Mouse (Mus musculus) midbrain, embryonic 15.5 days (tissue): ENCODE data around the gene Zdhhc25. TPM values are rescaled to one million over a fixed set of nuclear protein-coding genes. Genes with fewer than 3 reads are reported as not detected.
A peak's percentile ranks its signal among the peaks of the same experiment; 100 is the strongest.

Experiments
- ATAC-seq: fragments of 200-750 bp; cut with Nextera tagmentation; replicated peaks from 2 replicates; pipeline ENCODE4 v1.8.0; 2017; ENCODE audit warnings: moderate TSS enrichment
- H3K27ac ChIP-seq: fragments of 300-500 bp; sonication (generic); 2 replicates; pipeline ENCODE4 v1.5.1; 2015; ENCODE audit warnings: mild to moderate bottlenecking, inconsistent platforms
- H3K27me3 ChIP-seq: fragments of 300-500 bp; sonication (generic); replicated peaks from 2 replicates; pipeline ENCODE4 v1.6.1; 2015; ENCODE audit warnings: inconsistent platforms
- H3K36me3 ChIP-seq: fragments of 300-500 bp; sonication (generic); replicated peaks from 2 replicates; pipeline ENCODE4 v1.6.1; 2015; ENCODE audit warnings: inconsistent platforms
- H3K4me1 ChIP-seq: fragments of 300-500 bp; sonication (generic); 2 replicates; pipeline ENCODE4 v1.6.1; 2015; ENCODE audit warnings: inconsistent platforms
- H3K4me2 ChIP-seq: fragments of 300-500 bp; sonication (generic); 2 replicates; pipeline ENCODE4 v1.6.1; 2015; ENCODE audit warnings: inconsistent platforms, mild to moderate bottlenecking, moderate library complexity
- H3K4me3 ChIP-seq: fragments of 300-500 bp; sonication (generic); 2 replicates; pipeline ENCODE4 v1.5.1; 2015; ENCODE audit warnings: mild to moderate bottlenecking, inconsistent platforms
- H3K9ac ChIP-seq: fragments of 300-500 bp; sonication (generic); 2 replicates; pipeline ENCODE4 v1.6.1; 2015; ENCODE audit warnings: mild to moderate bottlenecking, inconsistent platforms
- H3K9me3 ChIP-seq: fragments of 300-500 bp; sonication (generic); 2 replicates; pipeline ENCODE4 v1.6.1; 2016; ENCODE audit warnings: inconsistent platforms
- WGBS: fragments of 180-500 bp; shearing (Covaris S2); methylation state at CpG from one replicate; pipeline ENCODE4 v1.1.7; 2015; ENCODE audit warnings: mixed read lengths; 5-methylcytosine and 5-hydroxymethylcytosine counted together
- polyA plus RNA-seq: library from polyadenylated mRNA; unstranded; fragments of >200 nt; fragmentation: Nextera tagmentation; extraction: Ambion mirVana; gene quantifications from 2 replicates; pipeline ENCODE4 v1.2.1, GENCODE M21; 2015

Gene Zdhhc25
- not detected in 2 replicates for polyA plus RNA-seq

- no peaks in the 10 kb centered on the region for H3K9me3 ChIP-seq
- no peaks in the 10 kb centered on the region for H3K4me1 ChIP-seq
- H3K9ac ChIP-seq, result no peak within 1 kb of the TSS
- no peak within 1 kb of the TSS for H3K4me2 ChIP-seq
- H3K4me3 ChIP-seq, result no peak within 1 kb of the TSS
- no peak for ATAC-seq
- 91% methylated on average over 4 of the region's 4 CpGs for whole genome bisulfite sequencing
- no peak within 1 kb of the TSS for H3K27ac ChIP-seq
- H3K36me3 ChIP-seq, result no peaks in the 10 kb centered on the region
- H3K27me3 ChIP-seq, result no peaks in the 10 kb centered on the region
Observed at GRCm38 (mm10) chr15:88600002-88600401, at the start of gene Zdhhc25. Gene Zdhhc25 (plus strand): TSS chr15:88600302.

- no peak overlapping the region for H3K4me2 ChIP-seq
- H3K36me3 ChIP-seq, result no peaks in the 10 kb centered on the region
- no peaks in the 10 kb centered on the region for H3K27me3 ChIP-seq
- H3K4me3 ChIP-seq, result no peak overlapping the region
- H3K27ac ChIP-seq, result no peak overlapping the region
- 0 out of 2 replicates have a peak, but pooled peaks cover 3% of the 10 kb centered on the region for H3K4me1 ChIP-seq
- ATAC-seq, result no peak
- H3K9me3 ChIP-seq, result no peaks in the 10 kb centered on the region
- 94% methylated on average over 9 of the region's 9 CpGs for WGBS
- no peak overlapping the region for H3K9ac ChIP-seq
Observed at GRCm38 (mm10) chr15:88552852-88553251, 47.2 kb upstream of the Zdhhc25 start.

GRCm38 (mm10) chr15:88555476-88555875 is 44.6 kb upstream of the Zdhhc25 start:
- no peak overlapping the region for H3K4me3 ChIP-seq
- peaks cover 6% of the 10 kb centered on the region; the same call in 1 of the 2 replicates for H3K4me1 ChIP-seq
- H3K9ac ChIP-seq, result no peak overlapping the region
- no peaks in the 10 kb centered on the region for H3K36me3 ChIP-seq
- H3K27me3 ChIP-seq, result no peaks in the 10 kb centered on the region
- ATAC-seq, result no peak
- H3K27ac ChIP-seq, result no peak overlapping the region
- no peak overlapping the region for H3K4me2 ChIP-seq
- no peaks in the 10 kb centered on the region for H3K9me3 ChIP-seq
- WGBS, result 15% methylated on average over 8 of the region's 8 CpGs

- 66% methylated on average over 6 of the region's 6 CpGs for WGBS
- no peaks in the 10 kb centered on the region for H3K27me3 ChIP-seq
- H3K9ac ChIP-seq, result no peak overlapping the region
- ATAC-seq, result no peak
- no peak overlapping the region for H3K27ac ChIP-seq
- peak overlapping the region; percentile 36 for H3K4me2 ChIP-seq
- H3K9me3 ChIP-seq, result no peaks in the 10 kb centered on the region
- H3K36me3 ChIP-seq, result no peaks in the 10 kb centered on the region
- peaks cover 19% of the 10 kb centered on the region; the same call in 1 of the 2 replicates for H3K4me1 ChIP-seq
- no peak overlapping the region for H3K4me3 ChIP-seq
Observed at GRCm38 (mm10) chr15:88560637-88561036, 39.5 kb upstream of the Zdhhc25 start.

- H3K4me2 ChIP-seq, result peak overlapping the region; percentile 36
- H3K9me3 ChIP-seq, result no peaks in the 10 kb centered on the region
- no peaks in the 10 kb centered on the region for H3K27me3 ChIP-seq
- H3K27ac ChIP-seq, result no peak overlapping the region
- no peak overlapping the region for H3K4me3 ChIP-seq
- 0 out of 2 replicates have a peak, but pooled peaks have one; percentile 42 for ATAC-seq
- no peak overlapping the region for H3K9ac ChIP-seq
- peaks cover 16% of the 10 kb centered on the region; the same call in 1 of the 2 replicates for H3K4me1 ChIP-seq
- 5% methylated on average over 22 of the region's 22 CpGs for WGBS
- no peaks in the 10 kb centered on the region for H3K36me3 ChIP-seq
Observed at GRCm38 (mm10) chr15:88561058-88561730, 38.9 kb upstream of the Zdhhc25 start.

GRCm38 (mm10) chr15:88565307-88565706 is 34.8 kb upstream of the Zdhhc25 start:
- WGBS, result 90% methylated on average over 9 of the region's 9 CpGs
- no peak for ATAC-seq

GRCm38 (mm10) chr15:88565806-88566205 is 34.3 kb upstream of the Zdhhc25 start:
- no peak overlapping the region for H3K9ac ChIP-seq
- no peaks in the 10 kb centered on the region for H3K36me3 ChIP-seq
- no peaks in the 10 kb centered on the region for H3K9me3 ChIP-seq
- no peak overlapping the region for H3K4me3 ChIP-seq
- ATAC-seq, result no peak
- no peak overlapping the region for H3K27ac ChIP-seq
- no peaks in the 10 kb centered on the region for H3K27me3 ChIP-seq
- peaks cover 14% of the 10 kb centered on the region for H3K4me1 ChIP-seq
- no peak overlapping the region for H3K4me2 ChIP-seq
- 60% methylated on average over 4 of the region's 4 CpGs for WGBS

More at GRCm38 (mm10) chr15:88565307-88565706, 34.8 kb upstream of the Zdhhc25 start:
- H3K4me2 ChIP-seq, result no peak overlapping the region
- H3K4me1 ChIP-seq, result peaks cover 15% of the 10 kb centered on the region; the same call in 1 of the 2 replicates
- no peaks in the 10 kb centered on the region for H3K9me3 ChIP-seq
- no peak overlapping the region for H3K9ac ChIP-seq
- H3K27ac ChIP-seq, result no peak overlapping the region
- H3K27me3 ChIP-seq, result no peaks in the 10 kb centered on the region
- H3K36me3 ChIP-seq, result no peaks in the 10 kb centered on the region
- H3K4me3 ChIP-seq, result no peak overlapping the region

GRCm38 (mm10) chr15:88570697-88571096 is 29.4 kb upstream of the Zdhhc25 start:
- H3K27me3 ChIP-seq, result no peaks in the 10 kb centered on the region
- ATAC-seq, result no peak
- peaks cover 6% of the 10 kb centered on the region for H3K4me1 ChIP-seq
- H3K4me2 ChIP-seq, result peak overlapping the region; percentile 14
- H3K9ac ChIP-seq, result no peak overlapping the region
- H3K36me3 ChIP-seq, result no peaks in the 10 kb centered on the region
- no peak overlapping the region for H3K4me3 ChIP-seq
- 25% methylated on average over 17 of the region's 17 CpGs for WGBS
- H3K9me3 ChIP-seq, result no peaks in the 10 kb centered on the region
- H3K27ac ChIP-seq, result no peak overlapping the region

GRCm38 (mm10) chr15:88579461-88579860 is 20.6 kb upstream of the Zdhhc25 start:
- WGBS, result 88% methylated on average over 6 of the region's 6 CpGs
- Histone ChIP-seq H3K9ac (no peak overlapping the region), H3K27me3 (no peaks in the 10 kb centered on the region), H3K4me1 (no peaks in the 10 kb centered on the region), H3K9me3 (no peaks in the 10 kb centered on the region), H3K27ac (no peak overlapping the region), H3K4me2 (no peak overlapping the region), H3K4me3 (no peak overlapping the region), H3K36me3 (no peaks in the 10 kb centered on the region)
- ATAC-seq, result no peak

GRCm38 (mm10) chr15:88602496-88602895 is 2.4 kb downstream of the Zdhhc25 start:
- 93% methylated on average over 3 of the region's 3 CpGs for WGBS

GRCm38 (mm10) chr15:88603091-88603732 is 3.1 kb downstream of the Zdhhc25 start:
- no peak for ATAC-seq
- H3K4me2 ChIP-seq, result no peak overlapping the region
- H3K9me3 ChIP-seq, result no peaks in the 10 kb centered on the region
- no peaks in the 10 kb centered on the region for H3K27me3 ChIP-seq
- 72% methylated on average over 9 of the region's 9 CpGs for WGBS
- no peak overlapping the region for H3K9ac ChIP-seq
- no peak overlapping the region for H3K27ac ChIP-seq
- no peak overlapping the region for H3K4me3 ChIP-seq
- no peaks in the 10 kb centered on the region for H3K4me1 ChIP-seq
- H3K36me3 ChIP-seq, result no peaks in the 10 kb centered on the region

More at GRCm38 (mm10) chr15:88602496-88602895, 2.4 kb downstream of the Zdhhc25 start:
- H3K9ac ChIP-seq, result no peak overlapping the region
- H3K4me2 ChIP-seq, result no peak overlapping the region
- no peaks in the 10 kb centered on the region for H3K9me3 ChIP-seq
- H3K27me3 ChIP-seq, result no peaks in the 10 kb centered on the region
- H3K4me1 ChIP-seq, result no peaks in the 10 kb centered on the region
- no peaks in the 10 kb centered on the region for H3K36me3 ChIP-seq
- no peak overlapping the region for H3K4me3 ChIP-seq
- no peak for ATAC-seq
- no peak overlapping the region for H3K27ac ChIP-seq

GRCm38 (mm10) chr15:88603733-88604119 is 3.6 kb downstream of the Zdhhc25 start:
- ATAC-seq, result no peak
- Histone ChIP-seq H3K9me3 (no peaks in the 10 kb centered on the region), H3K36me3 (no peaks in the 10 kb centered on the region), H3K27ac (no peak overlapping the region), H3K27me3 (no peaks in the 10 kb centered on the region), H3K9ac (no peak overlapping the region), H3K4me2 (no peak overlapping the region), H3K4me1 (no peaks in the 10 kb centered on the region), H3K4me3 (no peak overlapping the region)
- WGBS, result 70% methylated on average over 1 of the region's 1 CpGs
